ENCODE assay signal across 19 mouse cellular contexts in genomic region chr12:100695252-100695651, GRCm38 (mm10).
DNase-seq lines count a peak whose midpoint lies in the region; ATAC-seq lines count a peak whose summit lies in the region.
"Had no signal": no experiment of that assay in that cellular context is flagged by ENCODE, and none has a peak within 500 bp of the region (broad histone marks: within the 10 kb centered on the region; RNA-seq: fewer than 3 reads in every experiment).

No protein-coding gene starts in this region.

- no peak for DNase-seq in cerebellum, adult 11-12 months
- peak; percentile 52 for DNase-seq in cerebellum, adult 9-10 months
- DNase-seq in cerebellum, adult 8-10 months: no peak
- peak; percentile 31 to 40 for DNase-seq in cerebellum, postnatal 10 days
- DNase-seq in cerebellum, adult 9-11 months: no peak
- peak; percentile 66 for DNase-seq in brain, adult 2 months (ENCODE audit: low read depth, low spot score)
- no peak for DNase-seq in spleen, postnatal 14 days (ENCODE audit: low spot score in 2 of 2)
- DNase-seq: adrenal gland, adult 2 months; adrenal gland, adult 8-10 months; adrenal gland, postnatal 10 days; adrenal gland, postnatal 14 days; adrenal gland, postnatal 25 days; adrenal gland, postnatal 36 days; B cell, adult 2 months; cerebellum, adult 11 months had no signal

- ATAC-seq in cerebellum, adult (ENCODE audit: insufficient number of reproducible peaks, low FRiP score, low TSS enrichment): peak; percentile 56; the same call in 1 of the 2 replicates
- ATAC-seq: activated CD4-positive, CD25-positive, alpha-beta regulatory T cell, adult 4 months; CD4-positive, CD25-positive, alpha-beta regulatory T cell, adult 4 months; Patski had no signal

Comparison
In these comparisons a context has a peak if more than half of its experiments do, and no peak if none do; other contexts are left out.
1. DNase-seq: peak in cerebellum, adult 9-10 months (single experiment), cerebellum, postnatal 10 days (2 of 2) and brain, adult 2 months (single experiment); none in cerebellum, adult 11-12 months (single experiment), cerebellum, adult 8-10 months (single experiment), cerebellum, adult 9-11 months (single experiment) and spleen, postnatal 14 days (0 of 2).